Mouse (Mus musculus): Measurements from ENCODE around the gene Mutyh. TPM values are rescaled to one million over a fixed set of nuclear protein-coding genes. Genes with fewer than 3 reads are reported as not detected.

Mutyh gene
- total and polyA plus RNA-seq, 3 experiments = 0.81 to 2.5 TPM; not detected in 1

- no peak overlapping the region for H3K4me3 ChIP-seq (ENCODE audit: control insufficient read depth in 1 of 2, insufficient read depth in 1 of 2, low read depth in 2 of 2, low read length in 2 of 2)
- H3K9ac ChIP-seq (ENCODE audit: control insufficient read depth, low read depth, low read length, poor library complexity, severe bottlenecking) = no peak overlapping the region
- peaks cover 0 to 4% of the 10 kb centered on the region in 2 experiments; a peak in 2 of 4 replicates for H3K36me3 ChIP-seq (ENCODE audit: control insufficient read depth in 1 of 2, insufficient read depth in 2 of 2, low read length in 2 of 2)
- DNase-seq (ENCODE audit: low read depth, low spot score) = no peak
- no peak for TF ChIP-seq ZNF384 (IDR thresholded peaks at IDR 0.05; ENCODE audit: low read depth, low read length)
- TF ChIP-seq USF1 (IDR thresholded peaks at IDR 0.05; ENCODE audit: low read depth, low read length) = no peak
- TF ChIP-seq USF2 (IDR thresholded peaks at IDR 0.05; ENCODE audit: borderline replicate concordance in 1 of 2, insufficient read depth in 1 of 2, low read depth in 1 of 2, low read length in 2 of 2) = no peak
- TF ChIP-seq ZC3H11A (IDR thresholded peaks at IDR 0.05; ENCODE audit: low read depth, low read length) = no peak
- no peak for TF ChIP-seq BHLHE40 (IDR thresholded peaks at IDR 0.05; ENCODE audit: borderline replicate concordance, low read depth, low read length)
- TF ChIP-seq KAT2A (conservative IDR thresholded peaks at IDR 0.05; ENCODE audit: low read depth, low read length) = no peak
- TF ChIP-seq MYC (IDR thresholded peaks at IDR 0.05; ENCODE audit: low read depth, low read length) = no peak
- TF ChIP-seq MAZ (IDR thresholded peaks at IDR 0.05; ENCODE audit: low read depth, low read length) = no peak
- no peak for TF ChIP-seq ZKSCAN1 (IDR thresholded peaks at IDR 0.05; ENCODE audit: low read depth, low read length)
- no peak for TF ChIP-seq ELF1 (IDR thresholded peaks at IDR 0.05; ENCODE audit: low read depth, low read length)
- no peak for TF ChIP-seq MEF2A (IDR thresholded peaks at IDR 0.05; ENCODE audit: extremely low read depth, insufficient replicate concordance, low read depth, low read length, poor library complexity, severe bottlenecking)
- no peak for TF ChIP-seq NELFE (IDR thresholded peaks at IDR 0.05; ENCODE audit: low read depth, low read length)
- TF ChIP-seq UBTF (IDR thresholded peaks at IDR 0.05; ENCODE audit: borderline replicate concordance, insufficient read depth, low read depth, low read length) = no peak
- no peak for TF ChIP-seq SIN3A (IDR thresholded peaks at IDR 0.05; ENCODE audit: low read length)
- peaks cover 0 to 2% of the 10 kb centered on the region in 2 experiments; a peak in 1 of 4 replicates for H3K27me3 ChIP-seq (ENCODE audit: control insufficient read depth in 1 of 2, insufficient read depth in 2 of 2, low read length in 2 of 2)
- peaks cover 0 to 3% of the 10 kb centered on the region in 2 experiments; a peak in 2 of 4 replicates for H3K4me1 ChIP-seq (ENCODE audit: control insufficient read depth in 1 of 2, insufficient read depth in 2 of 2, low read length in 2 of 2)
- H3K79me2 ChIP-seq (ENCODE audit: control insufficient read depth, insufficient read depth, low read length, poor library complexity) = no peaks in the 10 kb centered on the region
- no peak overlapping the region for H3K27ac ChIP-seq (ENCODE audit: control insufficient read depth, low read depth, low read length)
- no peaks in the 10 kb centered on the region for H3K9me3 ChIP-seq (replicated peaks; ENCODE audit: insufficient read depth, low read length)
Measured at GRCm38 (mm10) chr4:116817486-116817885, 10.0 kb downstream of the Mutyh start.

GRCm38 (mm10) chr4:116819968-116820901 is 12.7 kb downstream of the Mutyh start:
- Histone ChIP-seq H3K9ac (ENCODE audit: control insufficient read depth, low read depth, low read length, poor library complexity, severe bottlenecking) (no peak overlapping the region), H3K9me3 (replicated peaks; ENCODE audit: insufficient read depth, low read length) (no peaks in the 10 kb centered on the region), H3K27me3 (ENCODE audit: control insufficient read depth in 1 of 2, insufficient read depth in 2 of 2, low read length in 2 of 2) (peaks cover 0 to 2% of the 10 kb centered on the region in 2 experiments; a peak in 1 of 4 replicates), H3K27ac (ENCODE audit: control insufficient read depth, low read depth, low read length) (no peak overlapping the region), H3K79me2 (ENCODE audit: control insufficient read depth, insufficient read depth, low read length, poor library complexity) (no peaks in the 10 kb centered on the region), H3K4me1 (ENCODE audit: control insufficient read depth in 1 of 2, insufficient read depth in 2 of 2, low read length in 2 of 2) (peaks cover 0 to 3% of the 10 kb centered on the region in 2 experiments; a peak in 2 of 4 replicates), H3K4me3 (ENCODE audit: control insufficient read depth in 1 of 2, insufficient read depth in 1 of 2, low read depth in 2 of 2, low read length in 2 of 2) (no peak overlapping the region), H3K36me3 (ENCODE audit: control insufficient read depth in 1 of 2, insufficient read depth in 2 of 2, low read length in 2 of 2) (peaks cover 0 to 4% of the 10 kb centered on the region in 2 experiments; a peak in 2 of 4 replicates)
- DNase-seq (ENCODE audit: low read depth, low spot score) = no peak
- TF ChIP-seq RAD21 (IDR thresholded peaks at IDR 0.05; ENCODE audit: low read depth, low read length) (no peak), ZKSCAN1 (IDR thresholded peaks at IDR 0.05; ENCODE audit: low read depth, low read length) (no peak), USF1 (IDR thresholded peaks at IDR 0.05; ENCODE audit: low read depth, low read length) (no peak), E2F4 (IDR thresholded peaks at IDR 0.05; ENCODE audit: borderline replicate concordance, low read depth, low read length) (no peak), NELFE (IDR thresholded peaks at IDR 0.05; ENCODE audit: low read depth, low read length) (no peak), CTCF (IDR thresholded peaks at IDR 0.05 in 2 of 3, conservative IDR thresholded peaks at IDR 0.05 in 1 of 3; ENCODE audit: control insufficient read depth in 1 of 3, insufficient read depth in 1 of 3, low read depth in 2 of 3, low read length in 3 of 3, poor library complexity in 1 of 3, severe bottlenecking in 1 of 3) (no peak)

Data from MEL (cell line).